Mouse (Mus musculus) MEL (cell line): ENCODE results near the gene Prm1. TPM values are rescaled to one million over a fixed set of nuclear protein-coding genes. Genes with fewer than 3 reads are reported as not detected.

Experiments used
- DNase-seq: peaks from one replicate; pipeline ENCODE4 v3.0.0; 2011; ENCODE audit warnings: low read depth, low spot score
- H3K27ac ChIP-seq: 2 replicates; pipeline ENCODE4 v1.5.1; 2012; ENCODE audit warnings: low read depth, mild to moderate bottlenecking, control low read depth, low read length, moderate library complexity; ENCODE audit not compliant: control insufficient read depth
- H3K27me3 ChIP-seq, 2 experiments: fragments of 150-350 bp in 1 of 2; sonication (generic) in 1 of 2; 2 replicates each; pipeline ENCODE4 v1.6.1; 2012; ENCODE audit warnings: low read length in 2 of 2, mild to moderate bottlenecking in 2 of 2, improper control_type of control experiment in 1 of 2, moderate library complexity in 1 of 2; ENCODE audit not compliant: insufficient read depth in 2 of 2, control insufficient read depth in 1 of 2
- H3K36me3 ChIP-seq, 2 experiments: 2 replicates each; pipeline ENCODE4 v1.6.1; 2012 to 2014; ENCODE audit warnings: low read length in 2 of 2, improper control_type of control experiment in 1 of 2, inconsistent platforms in 1 of 2, mild to moderate bottlenecking in 1 of 2; ENCODE audit not compliant: insufficient read depth in 2 of 2, control insufficient read depth in 1 of 2
- H3K4me1 ChIP-seq, 2 experiments: fragments of 150-350 bp in 1 of 2; sonication (generic) in 1 of 2; 2 replicates each; pipeline ENCODE4 v1.6.1; 2012; ENCODE audit warnings: low read length in 2 of 2, improper control_type of control experiment in 1 of 2, mild to moderate bottlenecking in 1 of 2; ENCODE audit not compliant: insufficient read depth in 2 of 2, control insufficient read depth in 1 of 2
- H3K4me3 ChIP-seq, 2 experiments: fragments of 150-350 bp in 1 of 2; sonication (generic) in 1 of 2; 2 replicates each; pipeline ENCODE4 v1.5.1; 2012; ENCODE audit warnings: low read depth in 2 of 2, low read length in 2 of 2, mild to moderate bottlenecking in 2 of 2, moderate library complexity in 2 of 2, control low read depth in 1 of 2, improper control_type of control experiment in 1 of 2; ENCODE audit not compliant: control insufficient read depth in 1 of 2, insufficient read depth in 1 of 2
- H3K79me2 ChIP-seq: 2 replicates; pipeline ENCODE4 v1.6.1; 2012; ENCODE audit warnings: mild to moderate bottlenecking, low read length, moderate library complexity; ENCODE audit not compliant: control insufficient read depth, poor library complexity, insufficient read depth
- H3K9ac ChIP-seq: 2 replicates; pipeline ENCODE4 v1.6.1; 2012; ENCODE audit warnings: low read depth, mild to moderate bottlenecking, control low read depth, low read length, moderate library complexity; ENCODE audit not compliant: control insufficient read depth, poor library complexity, severe bottlenecking
- H3K9me3 ChIP-seq: fragments of 150-350 bp; sonication (generic); replicated peaks from 2 replicates; pipeline ENCODE4 v1.6.1; 2012; ENCODE audit warnings: mild to moderate bottlenecking, low read length, improper control_type of control experiment, moderate library complexity; ENCODE audit not compliant: insufficient read depth
- BHLHE40 ChIP-seq: IDR thresholded peaks from 2 replicates; pipeline ENCODE4 v1.6.1; 2012; ENCODE audit warnings: low read depth, mild to moderate bottlenecking, inconsistent platforms, low read length, improper control_type of control experiment, borderline replicate concordance
- CHD1 ChIP-seq: IDR thresholded peaks from 2 replicates; pipeline ENCODE4 v1.6.1; 2012; ENCODE audit warnings: low read depth, mild to moderate bottlenecking, inconsistent platforms, low read length, improper control_type of control experiment
- CHD2 ChIP-seq: IDR thresholded peaks from 2 replicates; pipeline ENCODE4 v1.6.1; 2011; ENCODE audit warnings: low read length, improper control_type of control experiment
- CTCF ChIP-seq, 3 experiments: IDR thresholded peaks in 2 of 3; conservative IDR thresholded peaks in 1 of 3; 2 replicates each; pipeline ENCODE4 v1.5.1; 2011 to 2012; ENCODE audit warnings: low read length in 3 of 3, low read depth in 2 of 3, mild to moderate bottlenecking in 2 of 3, improper control_type of control experiment in 1 of 3, inconsistent platforms in 1 of 3, mixed read lengths in 1 of 3, moderate library complexity in 1 of 3; ENCODE audit not compliant: control insufficient read depth in 1 of 3, insufficient read depth in 1 of 3, poor library complexity in 1 of 3, severe bottlenecking in 1 of 3
- E2F4 ChIP-seq: IDR thresholded peaks from 2 replicates; pipeline ENCODE4 v1.6.1; 2011; ENCODE audit warnings: low read depth, low read length, improper control_type of control experiment, borderline replicate concordance
- EP300 ChIP-seq, 2 experiments: IDR thresholded peaks; 2 replicates each; pipeline ENCODE4 v1.6.1; 2011; ENCODE audit warnings: improper control_type of control experiment in 2 of 2, low read length in 2 of 2, low read depth in 1 of 2, mild to moderate bottlenecking in 1 of 2
- HCFC1 ChIP-seq: IDR thresholded peaks from 2 replicates; pipeline ENCODE4 v1.6.1; 2012; ENCODE audit warnings: low read depth, mild to moderate bottlenecking, inconsistent platforms, low read length, improper control_type of control experiment, moderate library complexity
- JUND ChIP-seq: IDR thresholded peaks from 2 replicates; pipeline ENCODE4 v1.6.1; 2011; ENCODE audit warnings: low read depth, mild to moderate bottlenecking, improper control_type of control experiment, low read length
- MAX ChIP-seq: IDR thresholded peaks from 2 replicates; pipeline ENCODE4 v1.6.1; 2011; ENCODE audit warnings: low read length, improper control_type of control experiment
- MAZ ChIP-seq: IDR thresholded peaks from 2 replicates; pipeline ENCODE4 v1.6.1; 2012; ENCODE audit warnings: low read depth, mild to moderate bottlenecking, inconsistent platforms, low read length, improper control_type of control experiment
- MEF2A ChIP-seq: IDR thresholded peaks from 2 replicates; pipeline ENCODE4 v1.6.1; 2014; ENCODE audit warnings: low read depth, mild to moderate bottlenecking, inconsistent platforms, low read length, improper control_type of control experiment; ENCODE audit not compliant: poor library complexity, insufficient replicate concordance, severe bottlenecking; ENCODE audit errors: extremely low read depth
- MXI1 ChIP-seq: IDR thresholded peaks from 2 replicates; pipeline ENCODE4 v1.6.1; 2011; ENCODE audit warnings: mild to moderate bottlenecking, low read depth, low read length, improper control_type of control experiment
- MYB ChIP-seq: IDR thresholded peaks from 2 replicates; pipeline ENCODE4 v1.6.1; 2011; ENCODE audit warnings: mild to moderate bottlenecking, low read depth, low read length, improper control_type of control experiment
- MYC ChIP-seq: IDR thresholded peaks from 2 replicates; pipeline ENCODE4 v1.6.1; 2011; ENCODE audit warnings: low read depth, mild to moderate bottlenecking, low read length, improper control_type of control experiment, moderate library complexity
- NELFE ChIP-seq: IDR thresholded peaks from 2 replicates; pipeline ENCODE4 v1.6.1; 2011; ENCODE audit warnings: low read depth, low read length, improper control_type of control experiment
- POLR2A ChIP-seq, 2 experiments: IDR thresholded peaks; 2 replicates each; pipeline ENCODE4 v1.6.1; 2011 to 2012; ENCODE audit warnings: low read length in 2 of 2, mild to moderate bottlenecking in 2 of 2, control low read depth in 1 of 2, improper control_type of control experiment in 1 of 2, low read depth in 1 of 2, moderate library complexity in 1 of 2; ENCODE audit not compliant: control insufficient read depth in 1 of 2, insufficient read depth in 1 of 2, poor library complexity in 1 of 2
- RCOR1 ChIP-seq: IDR thresholded peaks from 2 replicates; pipeline ENCODE4 v1.6.1; 2012; ENCODE audit warnings: low read depth, mild to moderate bottlenecking, inconsistent platforms, low read length, improper control_type of control experiment
- SIN3A ChIP-seq: IDR thresholded peaks from 2 replicates; pipeline ENCODE4 v1.6.1; 2012; ENCODE audit warnings: low read length, improper control_type of control experiment, inconsistent platforms
- SMC3 ChIP-seq: IDR thresholded peaks from 2 replicates; pipeline ENCODE4 v1.6.1; 2011; ENCODE audit warnings: low read depth, low read length, improper control_type of control experiment
- TBP ChIP-seq: IDR thresholded peaks from 2 replicates; pipeline ENCODE4 v1.8.0; 2011; ENCODE audit warnings: low read depth, low read length, improper control_type of control experiment
- TCF12 ChIP-seq: IDR thresholded peaks from 2 replicates; pipeline ENCODE4 v1.6.1; 2014; ENCODE audit warnings: low read depth, mild to moderate bottlenecking, inconsistent platforms, low read length, improper control_type of control experiment, moderate library complexity
- USF1 ChIP-seq: IDR thresholded peaks from 2 replicates; pipeline ENCODE4 v1.6.1; 2014; ENCODE audit warnings: low read depth, mild to moderate bottlenecking, inconsistent platforms, low read length, improper control_type of control experiment, moderate library complexity
- ZNF384 ChIP-seq: IDR thresholded peaks from 2 replicates; pipeline ENCODE4 v1.6.1; 2012; ENCODE audit warnings: low read depth, mild to moderate bottlenecking, inconsistent platforms, low read length, improper control_type of control experiment
- polyA plus RNA-seq, 2 experiments: library from polyadenylated mRNA; stranded (reverse) in 1 of 2; unstranded in 1 of 2; fragments of >175 nt in 1 of 2; fragments of >200 nt in 1 of 2; gene quantifications; 2 replicates each; pipeline versions ENCODE4 v1.2.1 to v1.2.4; 2012; ENCODE audit warnings: low replicate concordance in 2 of 2, low read depth in 1 of 2; ENCODE audit not compliant: insufficient read length in 2 of 2, insufficient read depth in 1 of 2, missing spikeins in 1 of 2
- total RNA-seq: library from RNA; depleted of rRNA; stranded (reverse); fragments of 300-350 nt; gene quantifications from 2 replicates; pipeline ENCODE4 v1.2.3, GENCODE M21; 2012

Gene Prm1
- total and polyA plus RNA-seq, 3 experiments = not detected

GRCm38 (mm10) chr16:10837250-10837649 is 31.6 kb upstream of the Prm1 start:
- Histone ChIP-seq H3K9ac (no peak overlapping the region), H3K4me1 (peaks cover 0 to 8% of the 10 kb centered on the region in 2 experiments; a peak in 2 of 4 replicates), H3K79me2 (no peaks in the 10 kb centered on the region; the same call in 1 of the 2 replicates), H3K36me3 (peaks cover 0 to 5% of the 10 kb centered on the region in 2 experiments; a peak in 2 of 4 replicates), H3K27ac (no peak overlapping the region), H3K27me3 (no peaks in the 10 kb centered on the region), H3K9me3 (no peaks in the 10 kb centered on the region), H3K4me3 (no peak overlapping the region)
- no peak for TF ChIP-seq MYB
- no peak for DNase-seq

- Histone ChIP-seq H3K4me3 (no peak overlapping the region), H3K27ac (no peak overlapping the region), H3K79me2 (no peaks in the 10 kb centered on the region; the same call in 1 of the 2 replicates), H3K4me1 (peaks cover 0 to 8% of the 10 kb centered on the region in 2 experiments; a peak in 2 of 4 replicates), H3K9me3 (no peaks in the 10 kb centered on the region), H3K36me3 (peaks cover 0 to 5% of the 10 kb centered on the region in 2 experiments; a peak in 2 of 4 replicates), H3K27me3 (no peaks in the 10 kb centered on the region), H3K9ac (no peak overlapping the region)
- TF ChIP-seq TCF12 (no peak), SMC3 (no peak), HCFC1 (no peak), MEF2A (no peak), EP300 (IDR thresholded peaks at IDR 0.05; ENCODE audit: low read depth in 1 of 2, low read length in 2 of 2) (no peak), ZNF384 (no peak), E2F4 (no peak), BHLHE40 (no peak)
- no peak for DNase-seq
These were observed 30.7 kb upstream of the Prm1 start for GRCm38 (mm10) chr16:10836388-10836787.

GRCm38 (mm10) chr16:10834911-10835587 is 29.4 kb upstream of the Prm1 start, which contains the start of gene Rmi2:
Rmi2 (plus strand) TSS chr16:10835059.
- H3K4me3 ChIP-seq = peak within 1 kb of the TSS; percentile 61 to 70
- H3K27me3 ChIP-seq = no peaks in the 10 kb centered on the region
- H3K9ac ChIP-seq = peak within 1 kb of the TSS; percentile 89
- peaks cover 0 to 5% of the 10 kb centered on the region in 2 experiments; a peak in 2 of 4 replicates for H3K36me3 ChIP-seq
- H3K27ac ChIP-seq = peak within 1 kb of the TSS; percentile 62
- H3K9me3 ChIP-seq = no peaks in the 10 kb centered on the region
- no peaks in the 10 kb centered on the region; the same call in 1 of the 2 replicates for H3K79me2 ChIP-seq
- TF ChIP-seq MEF2A (no peak), MXI1 (peak; percentile 89), POLR2A (IDR thresholded peaks at IDR 0.05; ENCODE audit: control insufficient read depth in 1 of 2, insufficient read depth in 1 of 2, low read depth in 1 of 2, low read length in 2 of 2, poor library complexity in 1 of 2) (peak; percentile 60 to 61; a peak in 2 of 4 replicates), CHD2 (no peak), MAZ (0 out of 2 replicates have a peak, but pooled peaks have one; percentile 44), JUND (no peak), MAX (peak; percentile 77), MYC (peak; percentile 16; the same call in 1 of the 2 replicates), E2F4 (peak; percentile 96; the same call in 1 of the 2 replicates), CTCF (IDR thresholded peaks at IDR 0.05 in 2 of 3, conservative IDR thresholded peaks at IDR 0.05 in 1 of 3; ENCODE audit: control insufficient read depth in 1 of 3, insufficient read depth in 1 of 3, low read depth in 2 of 3, low read length in 3 of 3, poor library complexity in 1 of 3, severe bottlenecking in 1 of 3) (no peak), RCOR1 (no peak), SMC3 (no peak), TBP (no peak), NELFE (peak; percentile 40; the same call in 1 of the 2 replicates), HCFC1 (peak; percentile 44; the same call in 1 of the 2 replicates), USF1 (no peak), SIN3A (peak; percentile 85), CHD1 (no peak), BHLHE40 (no peak)
- peak; percentile 92 for DNase-seq
- peaks cover 0 to 8% of the 10 kb centered on the region in 2 experiments; a peak in 2 of 4 replicates for H3K4me1 ChIP-seq
